Mouse (Mus musculus) T-helper 2 cell (primary cell): ENCODE data around the gene Pgs1.

Experiments
- in situ Hi-C: fragments of 300-600 bp; cut with MboI, MseI; formaldehyde crosslinking; loops from one replicate; pipeline ENCODE4 v1.15.1; 2025; ENCODE audit warnings: high pct_unique_total_duplicates

Pgs1 gene

DNA sequence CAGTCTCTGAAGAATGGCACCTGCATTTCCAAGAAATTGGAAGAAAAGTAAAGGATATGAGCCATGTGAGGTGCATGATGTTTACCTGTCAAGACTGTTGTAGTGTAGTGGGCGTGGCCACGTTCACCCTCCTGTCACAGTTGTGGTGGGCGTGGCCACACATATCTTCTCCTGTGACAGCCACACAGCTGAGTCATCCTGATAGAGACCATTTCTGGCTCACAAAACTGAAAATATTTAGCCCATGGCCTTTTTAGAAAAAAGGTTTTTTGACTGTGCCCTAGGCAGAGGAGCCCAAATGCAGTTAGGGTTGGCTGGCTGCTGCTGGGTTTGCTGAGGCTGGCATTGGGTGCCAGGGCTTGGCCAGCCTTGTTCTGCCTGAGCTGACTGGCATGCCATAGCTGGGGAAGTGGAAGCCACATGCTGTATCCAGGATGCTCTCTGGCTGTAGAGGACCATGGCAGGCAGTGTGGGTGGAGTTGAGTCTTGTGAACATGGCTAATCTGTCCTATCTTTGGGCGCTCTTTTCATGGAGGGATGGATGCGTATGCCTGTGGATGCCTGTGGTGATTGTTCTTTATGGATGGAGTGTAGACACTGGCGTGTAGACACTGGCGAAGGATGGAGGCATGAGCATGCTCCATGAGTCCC is 14.6 kb downstream of the Pgs1 start:
- in situ Hi-C loops: no loop called here

- in situ Hi-C loops: no loop called here
Measured at GRCm38 (mm10) chr11:118003176-118003575, 17.1 kb downstream of the Pgs1 start.

DNA sequence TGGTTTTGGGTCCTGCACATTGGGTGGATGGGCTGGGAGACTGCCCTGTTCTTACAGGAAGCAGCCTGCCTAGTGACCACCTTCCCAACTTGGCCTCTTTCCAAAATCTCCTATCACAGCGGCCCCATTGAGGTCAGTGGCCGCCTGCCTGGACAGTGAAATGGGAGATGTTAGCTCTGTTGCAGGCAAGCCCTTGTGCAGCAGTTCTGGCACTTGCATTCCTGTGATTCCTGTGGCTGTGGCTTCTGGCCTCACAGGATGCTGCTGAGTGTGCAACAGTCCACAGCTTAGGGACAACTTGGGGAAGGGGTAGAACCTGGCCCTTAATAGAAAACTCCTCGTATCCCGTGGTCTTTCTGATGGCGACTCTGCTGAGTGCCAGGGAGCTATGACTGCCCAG is 17.6 kb downstream of the Pgs1 start:
- in situ Hi-C loops: no loop called here

DNA sequence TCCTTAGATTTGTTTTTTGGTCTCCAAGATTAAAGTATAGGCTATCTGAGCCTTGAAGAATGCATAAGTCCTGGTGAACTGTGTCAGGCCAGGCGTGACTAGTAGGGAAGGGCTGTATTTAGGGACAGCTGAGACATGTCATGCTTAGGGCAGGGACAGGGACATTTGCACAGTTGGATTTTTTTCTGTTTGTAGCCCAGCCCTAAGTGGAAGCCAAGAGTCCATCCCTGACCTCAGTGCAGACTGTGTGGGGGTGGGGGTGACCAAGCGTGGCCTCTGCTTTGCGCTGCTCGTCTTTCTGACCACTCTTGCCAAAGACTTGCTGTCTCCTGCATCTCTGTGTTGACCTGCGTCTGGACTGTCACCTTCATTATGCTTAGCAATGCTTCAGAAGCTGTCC is 18.1 kb downstream of the Pgs1 start:
- in situ Hi-C loops: no loop called here

- in situ Hi-C loops: no loop called here
Measured at GRCm38 (mm10) chr11:118007460-118008143, 21.5 kb downstream of the Pgs1 start.

- in situ Hi-C loops: no loop called here
Measured at GRCm38 (mm10) chr11:118008144-118008805, 22.2 kb downstream of the Pgs1 start.

GRCm38 (mm10) chr11:118008843-118009242 is 22.8 kb downstream of the Pgs1 start:
- in situ Hi-C loops: no loop called here

DNA sequence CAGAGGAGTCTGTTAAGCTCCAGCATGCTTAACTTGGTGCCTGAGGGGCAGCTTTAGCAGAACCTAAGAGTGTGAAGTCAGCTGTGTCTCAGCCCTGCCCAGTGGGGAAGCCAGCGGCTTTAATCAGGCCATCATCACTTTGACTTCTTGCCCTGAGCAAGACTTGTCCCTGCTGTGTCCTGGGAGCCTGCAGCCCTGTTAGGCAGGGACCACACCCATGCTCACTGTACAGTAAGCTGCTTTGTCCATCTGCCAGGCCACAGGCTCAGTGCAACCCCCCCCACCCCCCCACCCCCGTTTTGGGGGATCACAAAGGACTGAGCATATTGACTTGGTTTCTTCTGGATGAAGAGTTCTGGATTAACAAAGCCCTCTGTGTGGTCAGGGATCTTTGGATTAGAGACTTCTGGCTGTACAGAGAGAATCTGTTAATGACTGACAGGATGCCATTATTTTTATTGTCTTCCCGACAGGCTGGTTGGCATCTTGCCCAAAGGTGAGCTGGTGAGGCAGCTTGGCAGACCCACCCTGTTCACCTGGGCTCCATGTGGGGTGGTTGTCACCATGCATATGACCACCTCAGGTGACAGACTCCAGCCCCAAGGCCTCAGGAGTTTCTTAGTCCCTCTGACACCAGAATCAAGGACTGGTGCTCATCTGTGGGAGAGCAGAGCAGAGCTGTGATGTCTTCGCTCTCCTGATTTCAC is 23.9 kb downstream of the Pgs1 start:
- in situ Hi-C loops: no loop called here

GRCm38 (mm10) chr11:118012595-118012994 is 26.5 kb downstream of the Pgs1 start:
- in situ Hi-C loops: no loop called here

DNA sequence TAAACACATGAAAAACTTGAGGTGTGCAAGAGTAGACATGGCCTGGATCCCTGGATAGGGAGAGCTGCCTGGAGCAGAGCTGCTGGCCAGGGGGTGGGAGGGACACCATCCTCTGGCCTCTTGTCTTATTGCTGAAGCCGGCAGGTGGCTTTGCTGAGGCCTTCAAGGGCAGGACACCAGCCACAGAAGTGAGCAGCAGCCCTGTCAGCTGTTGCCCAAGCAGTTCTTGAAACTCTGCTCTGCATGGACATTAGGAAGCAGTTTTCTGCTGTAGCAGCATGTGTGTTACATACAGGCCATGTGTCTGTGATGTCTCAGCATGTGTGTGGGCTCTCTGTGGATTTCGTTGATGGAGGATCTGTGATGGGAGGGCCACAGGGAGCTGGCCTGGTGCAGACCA is 27.2 kb downstream of the Pgs1 start:
- in situ Hi-C loops: no loop called here

- in situ Hi-C loops: no loop called here
Measured at GRCm38 (mm10) chr11:118014391-118014995, 28.4 kb downstream of the Pgs1 start.

DNA sequence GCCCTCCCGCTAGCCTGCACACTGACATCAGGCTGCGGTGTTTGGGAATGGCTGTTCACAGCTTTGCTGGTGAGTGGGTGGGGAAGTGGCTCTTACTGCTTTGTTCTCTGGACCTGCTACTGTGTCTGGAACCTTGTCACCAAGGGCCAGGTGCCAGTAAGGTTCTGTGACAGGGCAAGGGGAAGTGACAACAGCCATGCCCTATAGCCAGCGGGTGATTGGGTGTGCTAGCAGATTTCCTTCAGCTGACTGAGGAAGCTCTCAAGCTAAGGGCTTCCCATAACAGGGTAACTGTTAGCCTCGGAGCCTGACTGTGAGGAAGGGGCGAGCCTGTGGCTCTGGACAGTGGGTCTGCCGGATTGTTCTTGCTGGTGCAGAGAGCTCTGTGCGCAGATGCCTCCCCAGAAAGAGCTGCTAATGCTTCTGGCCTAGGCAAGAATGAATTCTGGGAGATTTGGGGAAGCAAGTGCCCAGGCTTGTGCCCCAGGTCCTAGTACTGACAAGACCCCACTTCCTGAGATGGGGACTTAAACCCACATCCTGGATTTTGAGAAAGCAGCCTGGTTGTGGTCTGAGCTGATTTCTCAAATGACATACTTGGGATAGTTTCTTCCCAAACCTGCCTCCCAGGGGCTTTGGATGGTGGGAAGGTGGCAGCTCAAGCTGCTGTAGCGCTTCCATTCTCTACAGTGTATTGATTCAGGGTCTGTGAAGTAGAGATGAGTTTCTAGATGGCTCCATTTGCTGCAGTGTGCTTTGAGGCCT is 29.5 kb downstream of the Pgs1 start:
- in situ Hi-C loops: no loop called here

DNA sequence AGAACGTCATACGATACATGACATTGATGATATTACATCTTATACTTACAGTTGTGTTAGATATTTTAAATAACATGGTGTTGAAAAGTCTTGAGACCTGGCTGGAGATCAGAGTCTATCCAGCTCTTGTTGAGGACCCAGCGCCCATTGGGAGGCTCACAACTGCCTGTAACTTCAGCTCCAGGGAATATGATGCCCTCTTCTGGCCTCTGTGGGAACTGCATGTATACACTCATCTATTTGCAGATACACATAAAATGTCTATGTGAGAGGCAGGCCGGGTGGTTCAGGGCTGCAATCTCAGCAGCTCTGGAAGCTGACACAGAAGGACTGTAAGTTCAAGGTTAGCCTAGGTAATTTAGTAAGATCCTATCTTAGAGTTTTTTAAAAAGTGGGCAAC is 32.2 kb downstream of the Pgs1 start:
- in situ Hi-C loops: no loop called here

DNA sequence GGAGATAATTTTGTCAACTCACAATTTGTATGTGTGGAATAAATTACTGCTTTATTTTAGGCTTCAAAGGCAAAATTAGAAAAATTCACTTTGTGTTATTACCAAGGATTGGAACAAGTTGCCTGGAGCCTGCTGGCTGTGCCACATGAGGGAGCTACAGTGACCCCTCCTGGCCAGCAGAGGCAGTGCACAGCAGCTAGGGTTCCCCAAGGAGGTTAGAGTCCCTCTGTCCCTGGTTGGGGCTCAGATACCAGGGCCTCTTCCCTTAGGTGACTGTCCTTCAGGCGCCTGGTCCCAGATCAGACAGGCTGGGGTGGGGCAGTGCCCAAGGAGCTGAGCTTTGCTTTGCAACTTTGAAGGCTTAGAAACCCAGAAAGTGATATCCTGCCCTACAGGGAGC is 35.7 kb downstream of the Pgs1 start:
- in situ Hi-C loops: loop anchor here (5.0 kb wide), 1 partner anchor 150 kb away; the partner anchor contains the start of gene Tha1

- in situ Hi-C loops: loop anchor here (5.0 kb wide), 1 partner anchor 151 kb away; the partner anchor contains the start of gene Tha1
Measured at GRCm38 (mm10) chr11:118023475-118023874, 37.4 kb downstream of the Pgs1 start.

DNA sequence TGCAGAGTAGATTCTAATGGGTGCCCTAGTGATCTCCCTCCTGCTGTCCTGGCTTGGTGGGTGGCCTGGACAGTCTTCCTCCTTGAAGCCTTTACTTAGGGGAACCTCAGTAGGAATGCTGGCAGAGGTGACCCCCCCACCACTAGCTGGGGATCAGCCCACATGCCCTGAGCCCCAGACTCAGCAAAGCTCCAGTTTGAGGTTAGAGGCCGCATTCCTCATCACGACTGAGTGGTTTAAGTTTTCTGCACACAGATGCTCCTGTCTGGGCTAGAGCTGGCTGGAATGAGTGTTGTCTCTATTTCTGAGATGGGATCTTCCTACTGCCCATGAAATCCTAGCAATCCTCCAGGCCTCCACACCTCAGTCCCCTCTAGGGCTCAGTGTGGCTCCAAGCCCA is 38.0 kb downstream of the Pgs1 start:
- in situ Hi-C loops: loop anchor here (5.0 kb wide), 1 partner anchor 152 kb away; the partner anchor contains the start of gene Tha1

- in situ Hi-C loops: loop anchor here (5.0 kb wide), 1 partner anchor 107 kb away; no protein-coding TSS in a partner anchor
Measured at GRCm38 (mm10) chr11:118029170-118029569, 43.1 kb downstream of the Pgs1 start.

- in situ Hi-C loops: no loop called here
Measured at GRCm38 (mm10) chr11:118031134-118031533, 45.0 kb downstream of the Pgs1 start.

DNA sequence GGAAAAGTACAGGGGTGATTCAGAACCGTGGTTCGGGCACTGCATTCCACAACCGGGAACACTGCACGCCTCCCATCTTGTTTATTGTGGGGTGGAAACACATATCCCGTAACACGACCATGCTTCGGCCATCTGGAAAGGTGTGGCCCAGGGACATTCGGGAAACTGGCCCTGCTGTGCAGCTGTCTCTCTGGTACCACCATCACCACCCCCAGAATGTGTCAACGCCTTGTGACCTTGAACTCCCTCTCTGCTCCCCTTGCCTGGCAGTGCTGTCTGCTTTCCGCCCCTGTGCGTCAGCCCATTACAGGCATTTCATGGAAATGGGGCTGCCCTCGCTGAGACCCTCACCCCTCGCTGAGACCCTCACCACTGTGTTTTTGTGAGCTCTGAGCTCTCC is 48.3 kb downstream of the Pgs1 start:
- in situ Hi-C loops: no loop called here

GRCm38 (mm10) chr11:118035068-118035467 is 49.0 kb downstream of the Pgs1 start:
- in situ Hi-C loops: no loop called here

DNA sequence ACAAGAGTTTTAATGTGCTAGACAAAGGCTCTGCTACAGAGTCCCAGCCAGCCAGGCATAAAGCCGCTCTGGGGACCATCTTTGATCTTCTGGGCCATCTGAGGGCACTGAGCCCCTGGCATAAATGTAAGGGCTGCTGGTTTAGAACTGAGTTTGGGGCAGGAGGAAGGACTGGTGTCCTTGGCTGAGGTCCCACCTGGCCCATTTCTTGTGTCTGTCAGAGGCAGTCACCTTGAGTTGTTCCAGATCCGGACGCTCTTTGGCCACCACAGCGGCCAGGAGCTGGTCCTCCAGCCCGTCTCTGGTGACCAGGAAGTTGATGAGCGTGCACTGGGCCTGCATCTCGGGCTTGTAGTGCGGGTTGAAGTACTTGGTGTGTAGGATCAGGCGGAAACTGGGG is 56.7 kb downstream of the Pgs1 start:
- in situ Hi-C loops: loop anchor here (10.0 kb wide), 1 partner anchor 598 kb away; no protein-coding TSS in a partner anchor
